In genomic region chr14:71327621-71328020, GRCm38 (mm10) we compare ENCODE assay signal across 16 mouse cellular contexts.
"Had no signal": no experiment of that assay in that cellular context is flagged by ENCODE, and none has a peak within 500 bp of the region (broad histone marks: within the 10 kb centered on the region; RNA-seq: fewer than 3 reads in every experiment).

No protein-coding gene starts in this region.

- H3K27ac ChIP-seq: kidney, embryonic 15.5 days; left cerebral cortex, adult 2 months; limb, embryonic 12.5 days; liver, embryonic 13.5 days; lung, embryonic 15.5 days; macrophage; midbrain, embryonic 12.5 days; neural tube, embryonic 15.5 days had no signal

- H3K4me3 ChIP-seq: kidney, embryonic 15.5 days; left cerebral cortex, adult 2 months; limb, embryonic 12.5 days; liver, embryonic 13.5 days; lung, embryonic 15.5 days; megakaryocyte, embryonic 14.5 days; midbrain, embryonic 12.5 days; neural tube, embryonic 15.5 days had no signal

- H3K4me1 ChIP-seq: kidney, embryonic 15.5 days; limb, embryonic 12.5 days; liver, embryonic 13.5 days; lung, embryonic 15.5 days; midbrain, embryonic 12.5 days had no signal

- DNase-seq: kidney, postnatal 14 days; liver; liver, embryonic 13.5 days; liver, postnatal 0 days; lung, postnatal 14 days; right cerebral cortex, adult 18-20 months; right cerebral cortex, postnatal 25 days; thymus, postnatal 36 days had no signal

- H3K9me3 ChIP-seq: kidney, embryonic 15.5 days; liver, embryonic 13.5 days; lung, embryonic 15.5 days; midbrain, embryonic 12.5 days; neural tube, embryonic 15.5 days had no signal

- H3K36me3 ChIP-seq: kidney, embryonic 15.5 days; limb, embryonic 12.5 days; liver, embryonic 13.5 days; lung, embryonic 15.5 days; midbrain, embryonic 12.5 days; neural tube, embryonic 15.5 days had no signal

- H3K27me3 ChIP-seq: kidney, embryonic 15.5 days; limb, embryonic 12.5 days; liver, embryonic 13.5 days; lung, embryonic 15.5 days; midbrain, embryonic 12.5 days; neural tube, embryonic 15.5 days had no signal

- ATAC-seq: liver, postnatal 0 days had no signal
